Mouse (Mus musculus) mesoderm, embryonic 11.5 days (tissue): ENCODE data around the gene Pex5l.

Experiments
- DNase-seq: peaks from one replicate; pipeline ENCODE4 v3.0.0-alpha.2; 2012; ENCODE audit warnings: low read depth, low spot score

The Pex5l gene

DNA sequence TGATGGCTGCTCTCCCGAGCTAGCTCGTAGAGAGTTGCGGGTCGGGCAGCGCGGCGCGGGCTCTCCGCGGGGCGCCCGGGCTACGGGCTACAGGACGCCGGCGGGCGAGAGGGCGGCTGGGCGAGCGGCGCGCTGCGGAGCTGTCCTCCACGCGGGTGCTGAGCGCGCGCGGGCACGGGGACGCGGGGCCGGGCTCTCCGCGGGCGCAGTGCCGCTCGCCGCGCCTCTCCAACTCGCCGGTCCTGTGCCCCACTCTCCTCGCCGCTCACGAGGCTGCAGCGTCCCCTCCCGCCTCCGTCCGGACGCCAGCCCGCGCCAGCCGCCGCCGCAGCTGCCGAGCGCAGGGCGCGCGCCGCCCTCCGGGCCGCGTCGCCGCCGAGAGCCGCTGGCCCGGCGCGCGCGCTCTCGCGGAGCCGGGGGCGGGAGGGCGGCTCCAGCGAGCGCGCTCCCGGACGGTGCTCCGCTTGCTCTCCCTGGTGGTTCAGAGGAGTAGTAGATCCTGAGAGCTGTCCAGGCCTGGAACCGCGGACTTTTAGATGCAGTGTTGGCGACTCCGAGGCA, at the start of gene Pex5l:
Pex5l (minus strand) TSS at position 347 of the 561 bp plus-strand sequence.
- DNase-seq = peak; percentile 87

DNA sequence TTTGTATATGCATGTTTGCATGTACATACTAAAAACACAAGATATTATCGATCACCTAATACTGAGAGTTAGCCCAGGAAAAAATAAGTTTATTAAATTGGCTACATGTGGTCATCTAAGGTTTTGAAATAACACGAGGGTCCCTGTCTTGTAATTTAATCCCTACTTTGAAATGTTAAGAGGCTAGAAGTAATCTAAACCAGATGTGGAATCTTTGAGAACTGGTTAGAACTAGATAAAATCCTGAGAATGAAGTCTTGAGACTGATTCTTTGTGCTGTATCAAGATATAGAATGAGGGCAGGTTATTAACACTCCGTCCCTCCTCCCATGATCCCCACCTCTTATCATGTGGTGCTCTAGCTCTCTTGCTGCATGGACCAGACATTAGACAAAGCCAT, 22.1 kb upstream of the Pex5l start:
- peak; percentile 16 for DNase-seq

DNA sequence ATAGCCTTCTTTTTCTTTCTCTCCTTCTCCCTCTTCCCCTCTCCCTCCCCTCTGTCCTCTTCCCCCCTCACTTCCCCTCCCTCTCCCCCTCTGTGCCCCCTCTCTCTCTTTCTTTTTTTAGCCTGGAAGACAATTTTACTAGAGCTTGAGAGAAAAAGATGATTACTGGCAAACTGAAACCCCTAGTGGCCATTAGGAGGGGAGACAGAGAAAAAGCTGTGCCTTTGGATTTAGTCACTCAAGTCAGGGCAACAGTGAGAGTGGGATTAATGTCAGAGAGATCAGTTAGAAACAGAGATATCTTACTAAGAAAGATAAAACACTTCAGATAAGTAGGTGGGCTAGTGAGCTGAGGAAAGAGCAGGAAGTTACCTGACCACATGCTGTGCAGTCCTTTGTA, 20.8 kb upstream of the Pex5l start:
- no peak for DNase-seq

DNA sequence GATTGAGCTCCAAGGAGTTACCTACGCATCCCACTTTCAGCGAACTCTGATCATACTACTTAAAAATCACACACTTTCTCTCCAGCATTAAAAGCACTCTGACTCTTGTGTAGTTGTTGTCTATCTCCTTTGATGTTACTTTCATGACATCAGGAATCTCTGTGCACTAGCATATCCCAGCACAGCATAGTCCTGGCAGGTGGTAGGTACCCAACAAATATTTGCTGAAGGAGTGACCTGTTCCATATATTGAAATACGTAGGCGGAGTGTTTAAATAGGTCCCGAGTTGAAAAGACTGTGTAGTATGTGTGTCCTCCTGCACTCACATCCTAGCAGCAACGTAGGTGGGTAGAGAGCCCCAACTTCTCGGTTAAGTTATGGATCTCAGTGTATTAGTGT, 545 bp upstream of the Pex5l start:
- DNase-seq = no peak

DNA sequence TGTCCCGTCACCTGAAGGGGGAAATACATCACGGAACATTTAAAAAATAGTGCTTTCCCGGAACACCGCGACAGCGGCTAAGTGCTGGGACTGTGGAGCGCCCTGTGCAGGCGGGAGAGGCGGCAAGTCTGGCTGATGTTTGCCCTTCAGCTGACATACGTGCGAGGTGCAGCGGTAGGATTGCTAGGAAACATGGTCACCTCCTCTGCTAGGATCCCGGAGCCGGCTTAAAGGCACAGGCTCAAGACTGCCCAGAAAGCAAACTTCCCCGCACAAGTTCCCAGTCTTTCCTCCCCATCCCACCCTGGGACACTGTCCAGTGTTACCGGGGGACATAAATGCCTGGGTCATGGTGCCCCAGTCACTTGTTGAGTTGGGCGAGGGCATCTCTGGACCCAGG, 649 bp downstream of the Pex5l start:
- peak; percentile 23 for DNase-seq

DNA sequence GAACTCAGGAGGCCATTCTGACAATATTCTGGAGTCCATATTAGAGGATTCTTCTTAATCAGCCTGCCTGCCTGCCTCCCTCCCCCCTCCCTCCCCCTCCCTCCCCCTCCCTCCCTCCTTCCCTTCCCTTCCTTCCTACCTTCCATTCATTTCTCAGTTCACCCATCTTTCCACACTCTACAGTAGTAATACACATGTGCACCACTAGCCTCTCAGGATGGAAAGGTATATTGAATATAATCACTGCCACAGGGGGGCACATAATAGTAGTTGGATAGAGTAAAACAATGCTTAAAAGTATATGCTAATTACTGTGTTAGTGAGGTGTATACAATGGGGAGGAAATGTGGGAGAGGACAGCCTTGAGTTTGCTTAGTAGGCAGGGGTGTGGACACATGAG, 13.1 kb downstream of the Pex5l start:
- no peak for DNase-seq

DNA sequence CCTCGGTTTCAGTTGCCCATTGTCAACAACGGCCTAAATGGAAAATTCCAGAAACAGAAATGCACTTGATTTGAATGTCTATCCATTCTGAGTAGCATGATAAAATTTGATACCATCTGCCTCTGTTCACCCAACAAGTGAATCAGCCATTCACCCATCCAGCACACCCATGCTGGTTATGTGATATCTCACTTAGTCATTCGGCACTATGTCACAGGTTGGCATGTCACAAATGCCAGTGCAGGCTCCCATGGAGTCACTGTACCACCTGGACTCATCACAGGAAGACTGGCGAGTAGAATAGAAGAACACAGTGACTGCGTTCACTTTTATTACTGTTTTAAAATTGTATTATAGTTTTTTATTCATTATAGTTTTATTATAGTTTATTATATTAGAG, 18.3 kb downstream of the Pex5l start:
- no peak for DNase-seq

DNA sequence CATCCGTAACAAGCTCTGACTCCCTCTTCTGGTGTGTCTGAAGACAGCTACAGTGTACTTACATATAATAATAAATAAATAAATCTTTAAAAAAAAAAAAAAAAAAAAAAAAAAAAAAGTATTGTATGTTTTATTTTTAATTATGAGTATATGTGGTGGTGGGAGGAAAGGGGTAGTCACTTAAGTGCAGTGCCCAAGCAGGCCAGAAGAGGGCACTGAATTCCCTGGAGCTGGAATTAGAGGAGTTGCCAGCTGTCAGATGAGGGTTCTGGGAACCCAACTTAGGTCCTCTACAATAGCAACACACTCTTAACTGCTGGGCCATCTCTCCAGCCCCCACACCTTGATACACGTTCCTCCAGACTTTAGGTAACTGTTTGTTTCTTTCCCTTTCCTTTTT, 37.3 kb downstream of the Pex5l start:
- DNase-seq = no peak

DNA sequence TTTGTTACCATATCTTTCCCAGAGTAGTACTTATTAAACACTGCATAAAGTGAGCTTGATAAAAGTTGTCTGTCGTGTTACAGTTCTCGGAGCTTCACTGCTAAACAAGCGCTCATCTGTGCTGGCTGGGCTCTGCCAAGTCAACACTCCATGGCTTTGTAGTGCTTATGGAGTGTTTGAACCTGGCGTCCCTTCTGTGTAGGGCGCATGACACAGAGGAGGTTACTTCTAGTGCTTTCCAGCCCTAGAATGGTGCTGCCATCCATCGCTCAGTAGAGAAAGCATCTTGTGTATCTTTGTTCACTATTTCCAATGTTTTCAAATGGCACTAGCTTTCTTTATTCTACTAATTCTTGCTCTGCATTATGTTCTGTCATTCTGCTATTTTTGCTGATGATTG, 39.5 kb downstream of the Pex5l start:
- DNase-seq = no peak

DNA sequence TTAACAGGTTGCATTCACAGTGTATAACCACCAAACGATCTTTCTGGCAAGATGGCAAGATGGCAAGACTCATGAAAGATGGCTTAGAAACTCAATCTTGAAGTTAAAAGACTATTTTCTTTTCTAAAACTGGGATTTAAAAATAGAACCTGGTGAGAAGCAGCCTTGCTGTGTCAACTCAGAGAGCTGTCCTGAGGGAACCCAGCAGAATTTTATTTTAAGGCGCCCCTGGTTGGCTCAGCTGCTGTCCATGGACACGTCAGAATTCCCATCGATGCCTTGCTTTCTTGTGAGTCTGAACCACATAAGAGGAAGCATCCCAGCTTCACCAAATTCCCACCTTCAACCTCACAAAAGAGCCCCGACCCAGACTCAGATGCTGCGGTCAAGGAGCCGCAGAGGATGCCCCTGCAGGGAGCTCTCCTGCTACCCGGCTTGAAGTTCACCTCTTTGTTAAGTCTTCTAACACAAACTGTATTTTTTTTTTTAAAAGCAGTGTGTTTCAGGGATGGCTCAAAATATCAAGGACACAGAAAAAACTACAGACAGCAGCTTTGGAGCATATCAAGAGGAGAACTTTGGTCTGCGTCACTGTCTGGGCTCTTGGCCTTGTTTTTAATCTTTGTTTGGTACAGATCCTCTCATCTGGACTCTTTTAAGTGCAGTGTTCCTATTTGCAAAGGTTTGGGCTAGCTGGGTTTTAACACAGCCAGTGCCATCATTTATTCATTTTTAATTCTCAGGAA, 44.3 kb downstream of the Pex5l start:
- DNase-seq = no peak

DNA sequence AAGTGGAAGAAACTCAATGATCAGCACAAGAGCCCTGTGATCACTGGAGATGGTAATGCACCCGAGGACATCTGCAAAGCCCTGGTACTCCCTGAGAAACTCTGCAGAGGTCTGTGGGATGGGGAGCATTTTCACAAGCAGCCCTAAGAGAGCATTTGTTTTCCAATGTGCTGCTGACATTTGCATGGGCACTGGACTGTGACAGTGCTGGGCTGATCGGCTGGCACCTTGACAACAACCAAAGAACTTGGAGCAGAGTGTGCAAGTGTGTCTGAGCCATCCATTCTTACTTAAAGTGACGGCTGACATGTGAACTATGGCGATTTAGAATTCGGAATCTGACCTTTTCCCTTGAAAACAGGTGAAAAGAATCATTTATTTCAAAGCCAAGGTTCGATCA, 49.4 kb downstream of the Pex5l start:
- no peak for DNase-seq

DNA sequence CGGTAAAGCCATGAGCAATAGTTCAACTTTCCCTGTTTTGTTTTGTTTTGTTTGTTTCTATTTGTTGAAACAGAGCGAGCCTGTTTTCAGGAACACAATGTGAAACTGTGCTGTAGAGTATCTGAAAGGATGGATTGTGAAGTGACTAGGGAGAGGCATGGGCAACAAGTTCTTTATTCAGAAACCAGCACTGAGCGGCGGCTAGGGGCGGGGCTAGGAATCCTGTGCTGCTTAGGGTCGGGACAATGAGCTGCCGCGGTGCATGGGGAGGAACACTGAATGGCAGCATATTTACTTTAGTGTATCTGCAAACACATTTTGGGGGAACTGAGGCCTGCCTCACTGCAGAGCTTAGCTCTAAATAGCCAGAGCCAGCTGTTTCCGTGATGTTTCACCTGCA, 53.0 kb downstream of the Pex5l start:
- peak; percentile 23 for DNase-seq

DNA sequence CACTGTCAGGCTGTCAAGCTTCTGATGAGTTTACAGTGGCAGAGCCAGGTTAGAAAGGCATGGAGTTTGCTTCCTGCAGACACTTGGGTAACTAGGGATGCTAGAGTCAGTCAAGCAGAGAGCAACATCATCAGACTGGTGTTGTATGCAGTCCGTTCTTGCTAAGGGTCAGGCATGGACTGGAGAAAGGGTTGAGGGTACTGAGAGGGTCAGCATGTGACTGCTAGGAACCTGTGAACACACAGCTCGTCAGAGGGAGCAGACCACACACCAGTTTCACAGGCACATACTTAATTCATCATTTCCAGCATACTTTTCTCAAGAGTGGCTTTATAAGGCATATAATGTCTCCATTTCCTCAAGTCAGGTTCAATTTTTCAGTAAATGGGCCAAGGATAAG, 53.6 kb downstream of the Pex5l start:
- no peak for DNase-seq

DNA sequence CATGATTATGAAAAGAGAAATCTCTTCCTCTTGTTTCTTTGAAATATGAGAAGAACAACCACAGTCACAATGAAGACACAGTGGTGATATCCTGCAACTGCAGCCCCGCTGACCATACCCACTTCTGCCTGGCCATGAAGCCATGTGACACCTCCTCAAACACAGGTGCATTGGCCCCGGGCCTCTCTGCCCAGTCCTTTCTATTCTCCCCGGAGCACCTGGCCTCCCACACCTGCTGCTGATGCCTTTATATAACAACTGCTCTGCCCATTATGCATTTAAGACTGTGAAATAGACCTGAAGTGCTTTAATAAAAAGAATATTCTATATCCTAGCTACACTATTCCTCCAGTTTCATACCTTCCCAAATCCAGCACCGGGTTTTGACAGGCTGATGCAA, 54.8 kb downstream of the Pex5l start:
- no peak for DNase-seq

DNA sequence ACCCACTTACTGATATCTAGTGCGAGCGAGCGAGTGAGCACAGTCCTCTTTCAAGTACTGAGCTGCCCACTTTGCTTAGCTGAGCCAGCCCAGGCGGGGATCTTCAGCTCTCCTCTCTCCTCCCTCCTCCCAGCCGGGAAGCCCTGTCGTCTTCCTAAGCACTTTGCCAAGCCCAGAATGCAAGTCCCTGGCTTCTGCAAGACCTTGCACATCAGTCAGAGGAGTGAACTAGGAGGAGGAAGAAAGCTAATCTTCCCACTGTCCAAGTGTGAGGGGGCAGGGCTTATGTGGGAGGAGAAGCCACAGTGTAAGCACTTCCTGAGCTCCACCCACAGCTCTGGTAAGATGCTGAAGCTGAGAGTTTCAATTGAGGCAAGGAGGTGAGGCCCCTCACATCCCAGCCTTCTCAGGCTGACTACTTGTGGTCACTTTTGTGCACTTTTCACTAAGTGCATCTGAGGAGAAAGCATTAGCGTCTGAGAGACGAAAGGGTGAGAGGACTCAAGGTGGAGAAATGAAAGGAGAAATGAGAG, 60.2 kb downstream of the Pex5l start:
- DNase-seq = no peak

DNA sequence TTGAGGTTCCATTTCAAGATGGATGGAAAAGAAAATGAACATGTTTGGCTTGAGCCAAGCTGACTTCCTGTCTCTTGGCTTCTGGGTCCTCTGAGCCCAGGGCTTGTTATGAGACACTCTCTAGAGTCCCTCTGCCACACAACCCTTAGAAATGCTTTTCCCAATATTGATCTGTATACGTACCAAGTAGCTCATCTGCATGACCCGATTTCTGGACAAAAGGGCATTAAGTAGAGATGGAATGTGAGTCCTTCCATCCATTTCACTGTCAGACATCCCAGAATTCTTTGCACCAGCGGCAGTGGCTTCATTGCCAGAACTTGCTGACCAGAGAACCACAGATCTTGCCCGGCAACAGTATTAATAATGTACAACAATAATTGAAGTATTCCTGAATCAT, 61.3 kb downstream of the Pex5l start:
- DNase-seq = no peak

DNA sequence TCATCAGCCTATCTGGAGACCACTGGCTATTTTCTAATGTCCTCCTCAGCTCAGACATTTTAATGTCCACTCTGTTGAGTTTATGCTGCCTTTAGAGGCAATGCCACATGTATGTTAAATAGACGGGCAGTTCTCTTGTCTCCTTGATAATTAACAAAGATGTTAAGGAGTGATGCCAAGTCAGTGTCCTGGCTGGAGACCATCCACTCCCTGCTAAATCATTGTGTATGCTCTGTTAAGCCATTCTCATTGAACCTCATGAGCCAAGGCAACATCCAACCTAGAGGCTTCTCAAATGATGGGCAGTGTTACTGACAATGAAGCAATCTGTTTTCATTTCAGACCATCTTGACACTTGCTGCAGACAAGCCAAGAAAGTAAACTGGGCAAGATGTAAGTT, 63.4 kb downstream of the Pex5l start:
- DNase-seq = no peak

DNA sequence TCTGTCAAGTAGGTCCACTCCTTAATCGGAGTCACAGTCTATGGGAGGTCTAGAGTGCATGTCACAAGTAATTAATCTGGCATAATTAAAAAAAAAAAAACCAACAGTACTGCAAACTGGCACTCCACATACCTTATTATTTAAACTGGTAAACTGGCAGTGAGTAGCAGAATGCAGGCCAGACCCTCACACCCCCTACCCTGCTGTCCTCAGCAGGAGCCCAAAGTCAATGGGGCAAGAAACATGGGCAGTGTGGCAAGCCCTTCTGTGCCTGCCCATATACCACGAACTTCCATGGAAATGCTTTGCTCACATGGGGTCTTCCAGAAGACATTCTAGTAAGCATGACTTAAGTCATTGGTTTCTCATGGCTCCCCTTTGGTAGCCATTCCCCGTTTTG, 63.9 kb downstream of the Pex5l start:
- no peak for DNase-seq

DNA sequence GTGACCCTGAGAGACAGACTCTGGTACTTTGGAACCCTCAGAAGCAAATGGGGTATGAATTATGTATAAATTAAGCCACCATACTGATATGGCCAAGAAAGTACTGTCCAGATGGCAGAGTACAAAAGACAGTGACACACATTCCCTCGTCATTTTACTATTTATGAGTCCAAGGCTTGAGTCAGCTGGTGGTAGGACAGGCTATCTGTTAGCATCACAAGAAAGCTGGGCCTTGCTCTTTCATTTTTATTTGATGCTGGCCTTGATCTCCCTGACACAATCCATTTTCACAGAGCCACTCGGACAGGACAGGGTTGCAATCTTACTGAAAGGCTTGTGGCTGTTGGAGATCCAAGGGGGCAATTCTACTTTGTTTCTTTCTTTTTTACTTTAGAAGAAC, 67.4 kb downstream of the Pex5l start:
- DNase-seq = no peak

DNA sequence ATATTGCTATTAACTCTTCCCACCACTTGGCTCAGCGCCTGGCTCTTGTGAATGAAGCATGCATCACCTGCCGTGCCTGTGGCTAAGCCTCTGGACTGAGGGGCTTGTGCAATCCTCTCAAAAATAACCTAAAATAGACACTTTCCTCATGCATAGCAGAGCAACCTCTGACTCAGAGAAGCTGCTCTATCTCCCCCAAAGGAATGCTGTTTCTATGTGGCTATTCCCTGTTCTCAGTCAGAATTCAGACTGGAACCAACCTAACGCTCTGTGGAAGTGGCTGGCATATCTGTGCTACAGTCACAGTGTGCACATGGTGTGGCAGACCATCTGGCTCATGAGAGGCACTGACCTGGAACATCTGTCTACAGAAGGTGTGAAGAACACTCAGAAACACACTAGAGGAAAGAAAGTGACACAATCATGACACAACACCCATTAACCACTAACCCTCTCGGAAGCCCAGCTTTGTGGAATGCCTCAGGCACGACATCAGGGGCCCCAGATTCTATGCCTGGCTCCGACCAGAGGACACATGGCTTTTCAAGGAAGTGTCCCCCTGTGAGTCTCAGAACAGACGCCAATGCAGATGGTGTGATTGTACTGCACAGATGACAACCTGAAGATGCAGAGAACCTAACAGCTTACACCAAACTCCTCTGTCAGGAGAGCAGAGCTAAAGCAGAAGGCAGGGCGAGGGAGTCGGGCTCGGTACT, 68.6 kb downstream of the Pex5l start:
- no peak for DNase-seq

DNA sequence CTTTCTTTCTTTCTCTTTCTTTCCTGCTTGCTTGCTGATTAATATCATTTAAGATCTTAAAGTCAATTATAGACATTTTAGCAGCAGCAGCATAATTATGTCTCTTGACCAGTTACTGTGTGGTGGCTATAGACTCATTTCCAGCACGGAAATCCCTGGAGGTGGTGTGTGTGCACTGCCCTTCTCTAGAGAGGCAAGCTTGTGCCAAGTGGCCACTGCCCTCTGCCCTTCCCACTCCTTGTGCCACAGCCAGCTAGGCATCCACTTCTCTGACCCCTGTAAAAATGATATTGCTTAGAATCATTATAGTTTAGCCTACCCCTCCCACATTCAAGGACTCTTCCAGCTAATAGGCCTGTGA, 69.2 kb downstream of the Pex5l start:
- no peak for DNase-seq

DNA sequence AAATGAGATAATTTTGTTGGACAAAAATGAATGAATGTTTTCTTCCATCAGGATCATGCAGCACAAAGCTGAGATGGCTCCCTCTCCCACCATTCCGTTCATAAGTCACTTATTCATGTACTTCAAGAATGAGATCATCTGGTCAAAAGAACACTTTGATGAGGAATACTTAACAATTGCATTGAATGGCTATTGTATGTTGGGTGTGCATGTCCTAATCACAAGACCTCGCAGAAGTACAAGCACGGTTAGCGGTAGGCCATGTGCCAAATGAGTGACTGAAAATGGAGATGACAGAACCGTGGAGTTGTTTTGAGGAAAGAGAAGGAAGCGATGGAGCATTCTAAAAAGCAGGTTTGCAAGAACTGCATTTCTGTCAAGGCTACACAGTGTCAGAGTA, 72.3 kb downstream of the Pex5l start:
- no peak for DNase-seq

DNA sequence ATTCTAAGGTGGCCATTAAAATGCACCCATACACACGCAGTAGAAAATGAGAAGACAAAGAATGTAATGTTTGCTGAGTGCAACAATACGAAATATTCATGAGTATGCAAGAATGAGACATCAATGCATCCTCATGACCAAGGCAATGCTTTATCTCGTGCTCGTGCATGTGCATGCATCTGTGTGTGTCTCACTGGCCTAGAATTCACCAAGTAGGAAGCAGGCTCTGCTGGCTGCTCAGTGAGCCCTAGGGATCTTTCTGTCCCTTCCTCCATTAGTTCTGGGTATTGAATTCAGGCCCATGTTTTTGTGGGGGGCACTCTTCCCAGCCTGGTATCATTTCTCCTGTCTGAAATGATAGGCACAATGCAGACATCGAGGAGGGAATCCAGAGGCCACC, 74.9 kb downstream of the Pex5l start:
- no peak for DNase-seq
